Mouse (Mus musculus): ENCODE results near the gene Sox11. TPM values are rescaled to one million over a fixed set of nuclear protein-coding genes. Genes with fewer than 3 reads are reported as not detected.

Sox11 gene
- total RNA-seq (2021), result 10 to 100 TPM; 17.6 to 17.9 TPM
- long read RNA-seq, experiment 1, full-length matches to known transcripts, result 4 of 5 reads
- long read RNA-seq, experiment 1, partial matches to known transcripts, result 0 of 5 reads
- long read RNA-seq, experiment 1, other reads (novel, unspliced or antisense), result 1 of 5 reads
- long read RNA-seq, experiment 2, full-length matches to known transcripts, result 4 of 4 reads
- long read RNA-seq, experiment 2, partial matches to known transcripts, result 0 of 4 reads
- long read RNA-seq, experiment 2, other reads (novel, unspliced or antisense), result 0 of 4 reads

DNA sequence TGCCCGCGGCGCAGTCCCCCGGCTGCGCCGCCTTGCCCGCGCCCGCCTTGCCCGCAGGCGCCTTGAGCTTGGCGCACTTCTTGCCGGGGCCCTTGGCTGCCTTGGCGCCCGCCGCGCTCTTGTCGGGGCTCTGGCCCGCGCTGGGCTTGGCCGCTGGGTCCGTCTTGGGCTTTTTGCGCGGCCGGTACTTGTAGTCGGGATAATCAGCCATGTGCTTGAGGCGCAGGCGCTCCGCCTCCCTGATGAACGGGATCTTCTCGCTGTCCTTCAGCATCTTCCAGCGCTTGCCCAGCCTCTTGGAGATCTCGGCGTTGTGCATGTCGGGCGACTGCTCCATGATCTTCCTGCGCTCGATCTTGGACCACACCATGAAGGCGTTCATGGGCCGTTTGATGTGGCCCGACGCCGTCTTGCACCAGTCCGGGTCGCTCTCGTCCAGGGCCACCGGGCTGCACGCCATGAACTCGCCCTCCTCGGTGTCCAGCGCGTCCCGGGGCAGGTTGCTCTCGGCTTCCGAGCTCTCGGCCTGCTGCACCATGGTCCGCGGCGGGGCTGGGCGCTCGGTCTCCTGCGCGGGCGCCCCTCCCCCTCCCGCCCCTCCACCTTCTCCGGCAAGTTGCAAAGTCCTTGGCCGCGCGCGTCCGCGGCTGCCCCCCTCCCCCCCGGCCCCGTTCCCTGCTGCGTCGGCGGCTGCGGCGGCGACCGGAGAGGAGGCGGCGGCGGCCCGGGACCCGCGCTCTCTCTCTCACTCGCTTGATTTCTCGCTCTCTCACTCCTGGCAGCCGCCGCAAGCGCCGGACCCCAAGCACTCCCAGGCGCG is at the start of gene Sox11:
Gene Sox11 (minus strand): TSS at position 704 of the 820 bp plus-strand sequence.
- Histone ChIP-seq H3K27ac (peak within 1 kb of the TSS; percentile 89), H3K4me3 (peak within 1 kb of the TSS; percentile 88)
- no peak for TF ChIP-seq CTCF (conservative IDR thresholded peaks at IDR 0.05)
- peak; percentile 32 to 43 for DNase-seq (ENCODE audit: low spot score in 2 of 2)

DNA sequence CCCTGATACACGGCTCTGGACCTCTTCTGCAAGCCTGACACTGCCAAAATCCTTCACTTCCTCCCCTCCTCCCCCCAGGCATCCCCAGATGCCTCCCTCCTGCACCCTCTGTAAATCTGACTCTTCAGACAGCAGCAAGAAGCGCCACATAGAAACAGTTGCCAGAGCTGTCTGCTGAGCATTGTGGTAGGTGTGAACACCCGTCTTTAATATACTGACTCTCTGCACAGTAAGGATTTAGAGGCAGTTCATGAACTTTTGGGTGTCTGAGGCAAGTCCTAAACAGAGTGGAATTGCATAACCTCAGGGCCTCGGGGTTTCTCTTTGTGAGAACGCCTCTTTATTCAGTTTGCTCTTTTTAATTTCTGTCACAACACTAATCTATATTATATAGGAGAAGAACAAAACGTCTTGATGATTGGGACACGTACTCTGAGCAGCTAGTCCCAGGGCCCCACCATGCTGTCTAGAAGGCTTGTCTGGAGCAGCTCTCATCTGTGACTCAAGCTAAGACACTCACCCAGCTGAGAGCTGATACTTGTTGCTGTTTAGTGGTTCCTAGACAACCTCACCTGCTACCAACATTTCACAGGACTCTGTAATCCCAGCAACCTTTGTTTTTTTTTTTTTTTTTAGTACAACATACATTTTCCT is 49.4 kb upstream of the Sox11 start:
- DNase-seq (ENCODE audit: low spot score in 2 of 2), result no peak

DNA sequence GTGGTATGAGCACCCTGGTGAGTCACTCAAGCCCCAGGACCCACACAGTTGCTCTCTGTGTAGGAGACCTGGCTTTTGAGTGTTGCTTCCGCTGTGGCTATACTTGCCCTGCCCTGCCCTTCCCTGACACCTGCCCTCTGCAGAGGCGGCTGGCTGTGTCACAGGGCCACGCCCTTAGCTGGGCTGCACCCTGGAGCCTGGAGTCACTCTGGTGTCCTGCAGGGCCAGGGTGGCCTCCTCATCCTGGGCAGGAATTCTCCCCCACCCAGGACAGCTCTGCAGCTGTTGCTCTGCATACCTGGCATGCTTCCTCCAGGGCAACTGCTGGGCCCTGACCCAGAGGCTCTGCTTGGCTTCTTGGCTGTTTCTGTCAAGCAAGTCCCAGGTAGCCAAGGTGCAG is 48.1 kb upstream of the Sox11 start:
- no peak overlapping the region for H3K27ac ChIP-seq
- no peak for TF ChIP-seq CTCF (conservative IDR thresholded peaks at IDR 0.05)
- no peak for DNase-seq (ENCODE audit: low spot score in 2 of 2)

More for the DNA sequence above, 49.4 kb upstream of the Sox11 start:
- Histone ChIP-seq H3K4me3 (no peak overlapping the region), H3K27ac (no peak overlapping the region)
- TF ChIP-seq CTCF (conservative IDR thresholded peaks at IDR 0.05), result no peak

DNA sequence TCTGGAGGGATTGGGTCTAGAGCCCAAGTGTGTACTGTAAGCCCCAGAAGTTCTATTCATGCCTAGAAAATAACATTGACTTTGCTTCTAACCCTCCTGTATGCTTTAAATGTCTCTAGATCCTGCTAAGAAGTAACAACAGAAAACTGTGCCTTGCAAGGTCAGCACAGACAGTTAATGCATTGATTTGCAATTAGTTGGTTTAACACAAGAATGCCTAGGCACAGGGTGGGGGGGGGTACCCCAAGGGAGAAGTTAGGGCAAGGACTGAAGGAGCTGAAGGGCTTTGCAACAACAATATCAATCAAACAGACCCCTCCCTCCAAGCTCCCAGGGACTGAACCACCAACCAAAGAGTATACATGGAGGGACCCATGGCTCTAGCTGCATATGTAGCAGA is 47.1 kb upstream of the Sox11 start:
- TF ChIP-seq CTCF (conservative IDR thresholded peaks at IDR 0.05), result no peak
- Histone ChIP-seq H3K27ac (no peak overlapping the region), H3K4me3 (no peak overlapping the region)
- DNase-seq (ENCODE audit: low spot score in 2 of 2), result no peak

More for the DNA sequence above, 48.1 kb upstream of the Sox11 start:
- H3K4me3 ChIP-seq, result no peak overlapping the region

DNA sequence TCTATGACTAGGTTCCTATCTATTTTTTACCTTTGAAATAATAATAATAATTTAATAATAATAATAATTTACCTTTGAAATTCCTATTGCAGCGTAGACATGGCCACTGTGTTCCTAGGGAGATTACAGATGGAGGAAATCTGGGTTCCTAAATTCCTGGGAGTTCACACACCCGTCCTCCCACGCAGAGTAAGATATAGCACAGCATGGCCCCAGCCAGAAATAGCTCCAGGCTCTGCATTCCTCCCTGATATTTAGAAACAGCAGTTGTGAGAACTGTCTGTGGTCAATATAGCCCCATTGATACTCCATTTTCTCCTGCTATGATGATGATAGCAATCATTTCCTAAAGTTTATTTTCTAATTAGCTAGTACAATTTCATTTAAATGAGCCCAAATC is 30.1 kb upstream of the Sox11 start:
- DNase-seq (ENCODE audit: low spot score in 2 of 2), result no peak
- H3K4me3 ChIP-seq, result no peak overlapping the region
- no peak overlapping the region for H3K27ac ChIP-seq
- TF ChIP-seq CTCF (conservative IDR thresholded peaks at IDR 0.05), result no peak

- DNase-seq (ENCODE audit: low spot score in 2 of 2), result no peak
- no peak for TF ChIP-seq CTCF (conservative IDR thresholded peaks at IDR 0.05)
Observed at GRCm38 (mm10) chr12:27370756-27371155, 28.4 kb upstream of the Sox11 start.

GRCm38 (mm10) chr12:27367476-27367875 is 25.1 kb upstream of the Sox11 start:
- no peak overlapping the region for H3K27ac ChIP-seq
- no peak overlapping the region for H3K4me3 ChIP-seq
- no peak for DNase-seq (ENCODE audit: low spot score in 2 of 2)
- no peak for TF ChIP-seq CTCF (conservative IDR thresholded peaks at IDR 0.05)

More at GRCm38 (mm10) chr12:27370756-27371155, 28.4 kb upstream of the Sox11 start:
- no peak overlapping the region for H3K27ac ChIP-seq
- no peak overlapping the region for H3K4me3 ChIP-seq

GRCm38 (mm10) chr12:27363840-27364640 is 21.7 kb upstream of the Sox11 start:
- peak in 1 of 2 experiments; percentile 14 for DNase-seq (ENCODE audit: low spot score in 2 of 2)
- Histone ChIP-seq H3K4me3 (peak overlapping the region; percentile 13; the same call in 1 of the 2 replicates), H3K27ac (no peak overlapping the region)
- no peak for TF ChIP-seq CTCF (conservative IDR thresholded peaks at IDR 0.05)

GRCm38 (mm10) chr12:27357076-27357637 is 14.8 kb upstream of the Sox11 start:
- no peak overlapping the region for H3K27ac ChIP-seq
- no peak for DNase-seq (ENCODE audit: low spot score in 2 of 2)

DNA sequence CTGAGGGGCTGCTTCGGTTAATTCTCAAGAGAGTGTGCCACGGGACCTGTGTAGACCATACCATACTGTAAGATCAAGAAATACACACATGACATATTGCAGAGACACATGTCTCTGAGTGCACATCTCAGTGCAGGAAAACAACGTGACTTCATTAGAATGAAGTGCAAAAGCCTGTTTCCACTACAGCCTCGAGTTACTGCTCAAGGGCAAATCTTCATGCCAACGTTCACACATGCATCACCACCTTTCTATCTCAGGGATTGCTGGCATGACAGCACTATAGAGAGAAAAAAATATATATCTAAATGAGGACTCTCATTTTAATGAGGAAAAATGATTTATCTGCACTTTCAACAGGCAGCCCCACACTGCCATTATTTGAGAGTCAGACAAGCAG is 14.2 kb upstream of the Sox11 start:
- DNase-seq (ENCODE audit: low spot score in 2 of 2), result no peak
- Histone ChIP-seq H3K27ac (no peak overlapping the region), H3K4me3 (no peak overlapping the region)
- no peak for TF ChIP-seq CTCF (conservative IDR thresholded peaks at IDR 0.05)

More at GRCm38 (mm10) chr12:27357076-27357637, 14.8 kb upstream of the Sox11 start:
- no peak for TF ChIP-seq CTCF (conservative IDR thresholded peaks at IDR 0.05)
- no peak overlapping the region for H3K4me3 ChIP-seq

DNA sequence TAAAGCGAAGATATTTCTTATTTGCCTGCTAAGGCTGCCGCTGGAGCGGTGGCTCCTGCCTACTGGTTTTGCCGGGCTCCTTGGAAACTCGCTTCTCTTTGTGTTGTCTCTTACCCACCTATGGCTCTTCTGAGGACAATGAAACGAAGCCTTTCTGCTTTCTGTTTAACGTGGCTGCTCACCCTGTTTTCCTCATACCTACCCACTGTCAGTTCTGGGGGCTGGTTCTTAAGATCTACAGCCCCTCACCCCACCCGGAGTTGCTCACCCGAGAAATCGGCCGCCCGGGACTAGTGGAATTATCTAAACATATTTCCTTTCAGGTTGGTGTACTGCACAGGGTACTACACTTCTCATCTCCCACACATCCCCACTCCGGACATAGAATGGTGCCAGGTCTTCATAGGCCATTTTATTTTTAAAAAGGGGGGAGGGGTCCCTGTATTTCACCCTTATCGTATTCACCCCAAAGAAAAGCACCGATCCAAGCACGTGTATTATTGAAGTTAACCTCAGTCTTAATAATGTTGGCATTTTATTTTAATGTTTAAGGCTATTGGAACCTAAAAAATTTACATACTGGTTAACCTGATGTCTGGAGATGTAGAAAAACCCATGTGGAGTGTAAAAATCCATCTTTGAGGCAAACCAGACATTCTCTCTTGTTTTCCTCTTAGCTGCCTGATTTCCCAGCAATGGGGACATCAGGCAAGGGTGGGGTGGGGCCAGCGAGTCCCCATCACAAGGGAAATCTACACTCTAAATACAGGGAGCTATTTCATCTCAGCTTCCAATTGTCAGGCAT is 1.4 kb upstream of the Sox11 start:
- peak overlapping the region; percentile 89 for H3K27ac ChIP-seq
- DNase-seq (ENCODE audit: low spot score in 2 of 2), result no peak
- no peak for TF ChIP-seq CTCF (conservative IDR thresholded peaks at IDR 0.05)
- peak overlapping the region; percentile 88 for H3K4me3 ChIP-seq
